Mouse (Mus musculus) limb, embryonic 14.5 days (tissue): ENCODE measurements around the gene Fggy. TPM values are rescaled to one million over a fixed set of nuclear protein-coding genes. Genes with fewer than 3 reads are reported as not detected.

Experiments used
- ATAC-seq: fragments of 200-750 bp; cut with Nextera tagmentation; 2 replicates; pipeline ENCODE4 v1.8.0; 2017; ENCODE audit warnings: low read depth, moderate number of reproducible peaks, moderate TSS enrichment; ENCODE audit not compliant: low FRiP score
- DNase-seq: peaks from one replicate; pipeline ENCODE4 v3.0.0-alpha.2; 2015; ENCODE audit warnings: low spot score
- H3K27ac ChIP-seq: fragments of 300-500 bp; sonication (generic); replicated peaks from 2 replicates; pipeline ENCODE4 v1.5.1; 2014; ENCODE audit warnings: low read depth, mild to moderate bottlenecking, low read length, moderate library complexity, mixed read lengths
- H3K27me3 ChIP-seq: fragments of 300-500 bp; sonication (generic); 2 replicates; pipeline ENCODE4 v1.6.1; 2014; ENCODE audit warnings: low read length, mixed read lengths; ENCODE audit not compliant: control insufficient read depth, insufficient read depth
- H3K36me3 ChIP-seq: fragments of 300-500 bp; sonication (generic); 2 replicates; pipeline ENCODE4 v1.6.1; 2014; ENCODE audit warnings: mild to moderate bottlenecking, low read length, moderate library complexity, mixed read lengths; ENCODE audit not compliant: control insufficient read depth, insufficient read depth
- H3K4me1 ChIP-seq: fragments of 300-500 bp; sonication (generic); 2 replicates; pipeline ENCODE4 v1.6.1; 2014; ENCODE audit warnings: antibody characterized with exemption, low read length, mixed read lengths; ENCODE audit not compliant: control insufficient read depth, insufficient read depth
- H3K4me2 ChIP-seq: fragments of 300-500 bp; sonication (generic); replicated peaks from 2 replicates; pipeline ENCODE4 v1.6.1; 2014; ENCODE audit warnings: low read depth, mild to moderate bottlenecking, low read length, moderate library complexity; ENCODE audit not compliant: severe bottlenecking
- H3K4me3 ChIP-seq: fragments of 300-500 bp; sonication (generic); replicated peaks from 2 replicates; pipeline ENCODE4 v1.5.1; 2014; ENCODE audit warnings: low read length
- H3K9ac ChIP-seq: fragments of 300-500 bp; sonication (generic); 2 replicates; pipeline ENCODE4 v1.6.1; 2014; ENCODE audit warnings: mild to moderate bottlenecking, low read depth, low read length, moderate library complexity; ENCODE audit not compliant: severe bottlenecking
- H3K9me3 ChIP-seq: fragments of 300-500 bp; sonication (generic); 2 replicates; pipeline ENCODE4 v1.6.1; 2016; ENCODE audit warnings: low read length; ENCODE audit not compliant: control insufficient read depth
- POLR2A ChIP-seq: fragments of 200-500 bp; IDR thresholded peaks from 2 replicates; pipeline ENCODE4 v1.8.0; 2012; ENCODE audit warnings: inconsistent platforms, mild to moderate bottlenecking, moderate library complexity, borderline replicate concordance; ENCODE audit not compliant: insufficient read depth, insufficient read length; ENCODE audit errors: extremely low read depth
- WGBS: fragments of 180-500 bp; shearing (Covaris S2); extraction: QIAGEN DNeasy Blood & Tissue Kit; methylation state at CpG from one replicate; pipeline ENCODE4 v1.1.7; 2014; 5-methylcytosine and 5-hydroxymethylcytosine counted together
- polyA plus RNA-seq, 2 experiments: library from polyadenylated mRNA; depleted of rRNA in 1 of 2; stranded (reverse) in 1 of 2; unstranded in 1 of 2; fragments of >200 nt; fragmentation: Nextera tagmentation in 1 of 2; extraction: Ambion mirVana in 1 of 2; gene quantifications; 2 replicates each; pipeline versions ENCODE4 v1.2.1 to v1.2.3; 2012 to 2014

Fggy gene
- polyA plus RNA-seq, 2 experiments = 5.7 to 7.8 TPM

DNA sequence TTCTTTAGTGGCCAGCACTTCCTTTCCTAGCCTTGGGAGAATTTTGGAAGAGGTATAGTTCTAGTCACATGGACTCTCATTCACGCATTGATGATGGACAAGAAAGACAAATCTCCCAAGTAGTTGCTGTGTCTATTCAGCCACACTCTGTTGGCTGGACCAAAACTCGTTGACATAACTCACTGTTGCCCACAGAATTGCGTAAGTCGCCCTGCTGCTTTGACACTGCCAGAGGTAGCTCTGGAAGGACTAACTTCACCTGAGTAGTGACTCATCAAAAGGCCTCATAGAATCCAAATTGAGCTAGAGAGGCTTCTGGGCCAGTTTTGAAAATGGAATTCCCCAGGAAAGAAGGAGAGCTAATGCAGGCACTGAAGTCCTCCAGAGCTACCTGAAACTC lies 13.8 kb upstream of the Fggy start:
- Histone ChIP-seq H3K9ac (no peak overlapping the region), H3K27me3 (no peaks in the 10 kb centered on the region), H3K36me3 (no peaks in the 10 kb centered on the region), H3K4me1 (no peaks in the 10 kb centered on the region), H3K9me3 (no peaks in the 10 kb centered on the region), H3K27ac (no peak overlapping the region), H3K4me3 (no peak overlapping the region), H3K4me2 (no peak overlapping the region)
- DNase-seq (no peak), ATAC-seq (no peak)
- no peak for TF ChIP-seq POLR2A
- WGBS = 91% methylated on average over 4 of the region's 4 CpGs

DNA sequence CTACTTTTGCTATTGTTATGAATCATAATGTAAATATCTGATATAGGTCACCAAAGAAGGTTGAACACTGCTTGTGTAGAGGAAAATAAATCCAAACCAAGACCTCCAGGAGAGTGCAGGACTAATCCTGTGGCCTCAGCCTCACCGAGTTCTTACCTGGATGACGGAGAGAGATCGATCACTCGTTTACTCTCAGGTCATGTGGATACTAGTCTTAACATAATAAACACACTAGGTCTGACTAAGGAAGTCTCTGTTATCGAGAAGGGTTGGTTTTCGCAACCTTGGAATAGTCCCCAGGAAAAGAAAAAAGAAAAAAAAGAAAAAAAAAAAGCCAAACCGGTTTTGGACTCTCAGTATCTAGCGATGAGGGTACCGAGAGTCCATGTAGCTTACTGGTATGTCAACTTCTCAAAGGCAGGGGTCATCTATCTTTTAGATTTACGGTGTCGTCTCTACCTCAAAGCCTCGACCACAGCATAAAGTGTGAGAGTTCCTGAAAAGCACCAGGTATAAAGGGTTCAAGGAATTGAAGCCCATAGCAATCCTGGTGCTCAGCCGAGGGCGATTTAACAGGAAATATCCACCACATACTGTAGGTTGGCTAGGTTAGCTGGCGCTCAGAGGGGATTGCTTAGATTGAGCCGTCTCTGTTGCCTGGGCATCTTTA lies 509 bp upstream of the Fggy start:
- 40% methylated on average over 16 of the region's 16 CpGs for WGBS
- H3K27ac ChIP-seq = peak overlapping the region; percentile 11

GRCm38 (mm10) chr4:95558271-95558888 lies 1.1 kb downstream of the Fggy start:
- no peaks in the 10 kb centered on the region for H3K36me3 ChIP-seq
- TF ChIP-seq POLR2A = no peak
- ATAC-seq = no peak
- H3K4me1 ChIP-seq = peaks cover 16% of the 10 kb centered on the region
- no peak overlapping the region for H3K9ac ChIP-seq
- no peaks in the 10 kb centered on the region for H3K9me3 ChIP-seq
- peak; percentile 82 for DNase-seq
- no peak overlapping the region for H3K4me3 ChIP-seq
- WGBS = 77% methylated on average over 4 of the region's 4 CpGs
- peak overlapping the region; percentile 56; the same call in 1 of the 2 replicates for H3K4me2 ChIP-seq
- H3K27ac ChIP-seq = peak overlapping the region; percentile 68
- H3K27me3 ChIP-seq = no peaks in the 10 kb centered on the region

More for the DNA sequence above, 509 bp upstream of the Fggy start:
- no peak for DNase-seq
- H3K27me3 ChIP-seq = no peaks in the 10 kb centered on the region
- peak overlapping the region; percentile 21; the same call in 1 of the 2 replicates for H3K9ac ChIP-seq
- peaks cover 16% of the 10 kb centered on the region for H3K4me1 ChIP-seq
- peak overlapping the region; percentile 24 for H3K4me3 ChIP-seq
- ATAC-seq = no peak
- 0 out of 2 replicates have a peak, but pooled peaks have one; percentile 20 for TF ChIP-seq POLR2A
- H3K9me3 ChIP-seq = no peaks in the 10 kb centered on the region
- peak overlapping the region; percentile 56 for H3K4me2 ChIP-seq
- H3K36me3 ChIP-seq = no peaks in the 10 kb centered on the region

- no peak overlapping the region for H3K27ac ChIP-seq
- 81% methylated on average over 3 of the region's 3 CpGs for WGBS
- no peaks in the 10 kb centered on the region for H3K9me3 ChIP-seq
- no peak for DNase-seq
- no peak for ATAC-seq
- H3K4me3 ChIP-seq = no peak overlapping the region
- no peaks in the 10 kb centered on the region for H3K27me3 ChIP-seq
- no peak for TF ChIP-seq POLR2A
- no peak overlapping the region for H3K9ac ChIP-seq
- 0 out of 2 replicates have a peak, but pooled peaks cover 3% of the 10 kb centered on the region for H3K4me1 ChIP-seq
- H3K36me3 ChIP-seq = no peaks in the 10 kb centered on the region
- no peak overlapping the region for H3K4me2 ChIP-seq
Observed at GRCm38 (mm10) chr4:95571621-95572020, 14.3 kb downstream of the Fggy start.

- TF ChIP-seq POLR2A = no peak
- no peaks in the 10 kb centered on the region for H3K9me3 ChIP-seq
- no peak for ATAC-seq
- 0 out of 2 replicates have a peak, but pooled peaks cover 3% of the 10 kb centered on the region for H3K4me1 ChIP-seq
- H3K4me2 ChIP-seq = no peak overlapping the region
- no peaks in the 10 kb centered on the region for H3K27me3 ChIP-seq
- no peak overlapping the region for H3K4me3 ChIP-seq
- no peak for DNase-seq
- H3K27ac ChIP-seq = no peak overlapping the region
- no peaks in the 10 kb centered on the region for H3K36me3 ChIP-seq
- H3K9ac ChIP-seq = no peak overlapping the region
Observed at GRCm38 (mm10) chr4:95573704-95574103, 16.4 kb downstream of the Fggy start.
